Mouse (Mus musculus) brain, embryonic 14.5 days (tissue): ENCODE measurements around the gene Pappa2. TPM values are rescaled to one million over a fixed set of nuclear protein-coding genes. Genes with fewer than 3 reads are reported as not detected.

ENCODE experiments used
- DNase-seq: peaks from one replicate; pipeline ENCODE4 v3.0.0-alpha.2; 2011; ENCODE audit warnings: low read depth
- CTCF ChIP-seq: fragments of 200-500 bp; IDR thresholded peaks from 2 replicates; pipeline ENCODE4 v1.5.1; 2012; ENCODE audit warnings: inconsistent platforms, mild to moderate bottlenecking, moderate library complexity, borderline replicate concordance; ENCODE audit not compliant: insufficient read depth, insufficient read length; ENCODE audit errors: extremely low read depth
- POLR2A ChIP-seq: fragments of 200-500 bp; IDR thresholded peaks from 2 replicates; pipeline ENCODE4 v1.6.1; 2012; ENCODE audit warnings: mild to moderate bottlenecking, inconsistent platforms, borderline replicate concordance; ENCODE audit not compliant: poor library complexity, insufficient read depth, insufficient read length, severe bottlenecking; ENCODE audit errors: extremely low read depth
- polyA plus RNA-seq: library from polyadenylated mRNA; depleted of rRNA; stranded (reverse); fragments of >200 nt; gene quantifications from 2 replicates; pipeline ENCODE4 v1.2.3, GENCODE M21; 2012

Gene Pappa2
- polyA plus RNA-seq, 1 experiment, result 1.8 TPM

GRCm38 (mm10) chr1:158740161-158740766 is 240.0 kb downstream of the Pappa2 start:
- DNase-seq, result no peak
- TF ChIP-seq CTCF (no peak), POLR2A (no peak)

GRCm38 (mm10) chr1:158739132-158739919 is 241.0 kb downstream of the Pappa2 start:
- DNase-seq, result peak; percentile 70
- no peak for TF ChIP-seq POLR2A
- TF ChIP-seq CTCF, result no peak

- peak; percentile 34 for DNase-seq
- TF ChIP-seq POLR2A (no peak), CTCF (no peak)
Measured at GRCm38 (mm10) chr1:158732868-158733496, 247.3 kb downstream of the Pappa2 start.

- TF ChIP-seq POLR2A (no peak), CTCF (peak; percentile 60; the same call in 1 of the 2 replicates)
- DNase-seq, result peak; percentile 63
Measured at GRCm38 (mm10) chr1:158713301-158714095, 266.8 kb downstream of the Pappa2 start.

GRCm38 (mm10) chr1:158701336-158701735 is 279.0 kb downstream of the Pappa2 start:
- DNase-seq, result no peak
- TF ChIP-seq CTCF (no peak), POLR2A (no peak)

GRCm38 (mm10) chr1:158700147-158700546 is 280.1 kb downstream of the Pappa2 start:
- no peak for DNase-seq
- TF ChIP-seq CTCF (no peak), POLR2A (no peak)

- no peak for DNase-seq
Measured at GRCm38 (mm10) chr1:158699276-158699675, 281.0 kb downstream of the Pappa2 start.

GRCm38 (mm10) chr1:158697859-158698569 is 282.3 kb downstream of the Pappa2 start:
- no peak for TF ChIP-seq POLR2A
- TF ChIP-seq CTCF, result no peak
- DNase-seq, result no peak

More at GRCm38 (mm10) chr1:158699276-158699675, 281.0 kb downstream of the Pappa2 start:
- TF ChIP-seq CTCF, result no peak
- no peak for TF ChIP-seq POLR2A

- no peak for DNase-seq
- TF ChIP-seq POLR2A (no peak), CTCF (no peak)
Measured at GRCm38 (mm10) chr1:158697423-158697822, 282.9 kb downstream of the Pappa2 start.

GRCm38 (mm10) chr1:158687726-158688125 is 292.6 kb downstream of the Pappa2 start:
- DNase-seq, result no peak
- TF ChIP-seq POLR2A, result no peak
- TF ChIP-seq CTCF, result no peak
